Mouse (Mus musculus): ENCODE measurements at regions not wholly inside any gene's neighbourhood (a gene's known extent, or its start where the extent isn't known, plus 50 kb on each side); places are given as distances from the start of the nearest gene placed in this dataset.
"Not testable (repeated sequence)": the region's sequence is repeated elsewhere in the genome, so short reads cannot be mapped to it uniquely, and the experiment has no call there.

- intact Hi-C loops (cut with DNase I) = no loop called here
Observed at GRCm38 (mm10) chr4:67378632-67379031, 551.2 kb downstream of the Tlr4 start.

- intact Hi-C loops (cut with DNase I) = no loop called here
Observed at GRCm38 (mm10) chr4:67387834-67388233, 560.5 kb downstream of the Tlr4 start.

GRCm38 (mm10) chr4:67402977-67403376 lies 575.6 kb downstream of the Tlr4 start:
- intact Hi-C loops (cut with DNase I) = no loop called here

GRCm38 (mm10) chr4:67424064-67424463 lies 596.7 kb downstream of the Tlr4 start:
- intact Hi-C loops (cut with DNase I) = no loop called here

- intact Hi-C loops (cut with DNase I) = no loop called here
Observed at GRCm38 (mm10) chr4:67425712-67426111, 598.3 kb downstream of the Tlr4 start.

- intact Hi-C loops (cut with DNase I) = no loop called here
Observed at GRCm38 (mm10) chr4:67447835-67448234, 620.5 kb downstream of the Tlr4 start.

GRCm38 (mm10) chr4:67459871-67460270 lies 632.5 kb downstream of the Tlr4 start:
- intact Hi-C loops (cut with DNase I) = not testable (repeated sequence)

- intact Hi-C loops (cut with DNase I) = loop anchor here (10.0 kb wide), 3 partner anchors 342 to 1372 kb away; no protein-coding TSS in a partner anchor
Observed at GRCm38 (mm10) chr4:67473034-67473433, 645.6 kb downstream of the Tlr4 start.

- intact Hi-C loops (cut with DNase I) = loop anchor here (10.0 kb wide), 3 partner anchors 337 to 1367 kb away; no protein-coding TSS in a partner anchor
Observed at GRCm38 (mm10) chr4:67477264-67477845, 650.0 kb downstream of the Tlr4 start.

GRCm38 (mm10) chr4:67478081-67478480 lies 650.7 kb downstream of the Tlr4 start:
- intact Hi-C loops (cut with DNase I) = loop anchor here (10.0 kb wide), 3 partner anchors 337 to 1367 kb away; no protein-coding TSS in a partner anchor

GRCm38 (mm10) chr4:67522235-67522634 lies 694.9 kb downstream of the Tlr4 start:
- intact Hi-C loops (cut with DNase I) = no loop called here

GRCm38 (mm10) chr4:67523158-67523557 lies 695.8 kb downstream of the Tlr4 start:
- intact Hi-C loops (cut with DNase I) = no loop called here

- intact Hi-C loops (cut with DNase I) = no loop called here
Observed at GRCm38 (mm10) chr4:67529586-67529985, 702.2 kb downstream of the Tlr4 start.

- intact Hi-C loops (cut with DNase I) = no loop called here
Observed at GRCm38 (mm10) chr4:67539466-67539865, 712.1 kb downstream of the Tlr4 start.

GRCm38 (mm10) chr4:67546013-67546412 lies 718.6 kb downstream of the Tlr4 start:
- intact Hi-C loops (cut with DNase I) = no loop called here

GRCm38 (mm10) chr4:67547957-67548356 lies 720.6 kb downstream of the Tlr4 start:
- intact Hi-C loops (cut with DNase I) = no loop called here

GRCm38 (mm10) chr4:67553511-67553910 lies 726.1 kb downstream of the Tlr4 start:
- intact Hi-C loops (cut with DNase I) = no loop called here

GRCm38 (mm10) chr4:67574816-67575215 lies 747.4 kb downstream of the Tlr4 start:
- intact Hi-C loops (cut with DNase I) = no loop called here

- intact Hi-C loops (cut with DNase I) = no loop called here
Observed at GRCm38 (mm10) chr4:67589501-67589900, 762.1 kb downstream of the Tlr4 start.

- intact Hi-C loops (cut with DNase I) = no loop called here
Observed at GRCm38 (mm10) chr4:67589976-67590727, 762.8 kb downstream of the Tlr4 start.

- intact Hi-C loops (cut with DNase I) = no loop called here
Observed at GRCm38 (mm10) chr4:67607166-67607565, 779.8 kb downstream of the Tlr4 start.

- intact Hi-C loops (cut with DNase I) = no loop called here
Observed at GRCm38 (mm10) chr4:67614486-67615067, 787.2 kb downstream of the Tlr4 start.
